Mouse (Mus musculus) kidney, adult 2 months (tissue): ENCODE data around the gene Dis3l2. TPM values are rescaled to one million over a fixed set of nuclear protein-coding genes. Genes with fewer than 3 reads are reported as not detected.

Source experiments
- DNase-seq: peaks from one replicate; pipeline ENCODE4 v3.0.0; 2021
- H3K27ac ChIP-seq: fragments of 200-500 bp; 2 replicates; pipeline ENCODE4 v1.5.1; 2012; ENCODE audit warnings: low read depth, low read length, control low read depth, inconsistent platforms; ENCODE audit not compliant: insufficient read depth
- H3K27me3 ChIP-seq: fragments of 200-500 bp; replicated peaks from 2 replicates; pipeline ENCODE4 v1.6.1; 2012; ENCODE audit warnings: mild to moderate bottlenecking, moderate library complexity, low read length, inconsistent platforms; ENCODE audit not compliant: control insufficient read depth, insufficient read depth
- H3K36me3 ChIP-seq: fragments of 200-500 bp; 2 replicates; pipeline ENCODE4 v1.6.1; 2012; ENCODE audit warnings: mild to moderate bottlenecking, moderate library complexity, low read length, inconsistent platforms; ENCODE audit not compliant: control insufficient read depth, insufficient read depth
- H3K4me1 ChIP-seq: fragments of 200-500 bp; 2 replicates; pipeline ENCODE4 v1.6.1; 2011; ENCODE audit warnings: low read length; ENCODE audit not compliant: control insufficient read depth, insufficient read depth
- H3K4me3 ChIP-seq: fragments of 200-500 bp; 2 replicates; pipeline ENCODE4 v1.5.1; 2011; ENCODE audit warnings: mild to moderate bottlenecking, low read depth, low read length, control low read depth; ENCODE audit not compliant: insufficient read depth
- CTCF ChIP-seq: fragments of 200-500 bp; conservative IDR thresholded peaks from 2 replicates; pipeline ENCODE4 v1.5.1; 2011; ENCODE audit warnings: low read depth, mild to moderate bottlenecking, control low read depth, low read length, moderate library complexity, mixed read lengths; ENCODE audit not compliant: insufficient read depth, insufficient read length
- POLR2A ChIP-seq: fragments of 200-500 bp; IDR thresholded peaks from one replicate; pipeline ENCODE4 v1.6.1; 2011; ENCODE audit warnings: low read depth, low read length, control low read depth
- WGBS: fragments of 180-500 bp; shearing (Covaris S2); methylation state at CpG from one replicate; pipeline ENCODE4 v1.1.7; 2018; 5-methylcytosine and 5-hydroxymethylcytosine counted together
- polyA plus RNA-seq: library from polyadenylated mRNA; depleted of rRNA; stranded (reverse); fragments of >200 nt; gene quantifications from 2 replicates; pipeline ENCODE4 v1.2.3, GENCODE M21; 2012

Gene Dis3l2
- polyA plus RNA-seq, 1 experiment: 15.7 TPM

DNA sequence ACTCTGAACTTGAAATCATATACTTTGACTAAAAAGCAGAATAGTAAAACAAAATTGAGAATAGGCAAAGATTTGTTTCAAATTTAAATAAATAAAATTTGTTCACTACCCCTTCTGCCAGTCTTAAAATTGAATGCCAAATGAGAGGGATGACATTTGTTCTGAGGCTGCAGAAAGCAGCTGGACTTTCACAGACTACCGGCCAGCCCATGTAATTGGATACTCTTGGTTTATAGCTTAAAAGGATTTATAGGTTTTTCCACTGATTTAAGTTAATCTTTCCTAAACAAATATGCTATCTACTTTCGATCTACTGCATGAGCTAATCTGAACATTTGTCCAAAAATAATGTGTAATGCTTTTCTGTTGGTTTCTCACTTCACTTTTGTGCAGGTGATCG, 50.7 kb downstream of the Dis3l2 start:
- Histone ChIP-seq H3K36me3 (no peaks in the 10 kb centered on the region; the same call in 1 of the 2 replicates), H3K27ac (no peak overlapping the region), H3K4me3 (no peak overlapping the region), H3K27me3 (no peaks in the 10 kb centered on the region), H3K4me1 (peaks cover 16% of the 10 kb centered on the region)
- 64% methylated on average over 3 of the region's 3 CpGs for WGBS
- no peak for DNase-seq
- TF ChIP-seq POLR2A (no peak), CTCF (no peak)

DNA sequence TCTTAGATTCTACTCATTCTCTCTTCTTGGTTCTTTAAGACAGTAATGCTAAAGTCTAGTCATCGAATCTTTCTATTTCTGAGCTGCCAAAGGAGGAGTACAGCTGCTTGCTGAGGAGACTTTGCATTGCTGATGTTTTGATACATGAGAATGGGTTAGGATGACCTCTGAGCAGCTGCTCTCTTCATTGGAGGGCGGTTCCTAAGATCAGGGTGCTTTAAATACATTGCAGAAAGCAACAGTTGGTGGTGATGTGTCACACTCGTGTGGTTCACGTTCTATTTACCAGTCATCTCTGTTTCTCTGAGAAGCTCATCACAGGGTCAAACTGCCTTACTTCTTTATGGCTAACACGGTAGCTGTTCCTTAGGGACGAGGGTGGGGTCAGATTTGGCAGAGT, 54.5 kb downstream of the Dis3l2 start:
- 40% methylated on average over 6 of the region's 6 CpGs for WGBS
- no peak overlapping the region for H3K27ac ChIP-seq
- H3K36me3 ChIP-seq: no peaks in the 10 kb centered on the region; the same call in 1 of the 2 replicates
- H3K4me3 ChIP-seq: no peak overlapping the region
- TF ChIP-seq CTCF (no peak), POLR2A (no peak)
- peaks cover 14% of the 10 kb centered on the region for H3K4me1 ChIP-seq
- H3K27me3 ChIP-seq: no peaks in the 10 kb centered on the region
- DNase-seq: no peak

DNA sequence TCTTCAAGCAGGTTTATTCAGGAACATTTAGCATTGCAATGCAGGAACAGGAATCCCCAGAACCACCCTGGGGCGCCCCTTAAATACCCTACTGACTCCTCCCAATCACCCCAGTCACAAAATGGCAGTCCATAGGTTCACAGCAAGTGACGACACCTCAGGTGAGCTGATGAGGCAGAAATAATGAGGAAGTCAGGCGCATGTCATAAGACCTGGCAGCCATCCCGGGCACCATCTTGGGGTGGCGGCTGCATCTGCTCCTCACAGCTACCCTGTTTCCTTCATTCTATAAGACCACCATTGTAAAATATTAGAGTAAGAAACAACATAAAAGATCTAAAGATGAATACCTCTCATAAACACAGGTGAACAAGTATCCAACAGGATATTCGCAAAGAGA, 58.6 kb downstream of the Dis3l2 start:
- H3K36me3 ChIP-seq: no peaks in the 10 kb centered on the region; the same call in 1 of the 2 replicates
- H3K27ac ChIP-seq: no peak overlapping the region
- peaks cover 9% of the 10 kb centered on the region for H3K4me1 ChIP-seq
- no peak for DNase-seq
- 97% methylated on average over 6 of the region's 6 CpGs for WGBS
- no peak overlapping the region for H3K4me3 ChIP-seq
- H3K27me3 ChIP-seq: no peaks in the 10 kb centered on the region
- no peak for TF ChIP-seq POLR2A
- TF ChIP-seq CTCF: no peak

DNA sequence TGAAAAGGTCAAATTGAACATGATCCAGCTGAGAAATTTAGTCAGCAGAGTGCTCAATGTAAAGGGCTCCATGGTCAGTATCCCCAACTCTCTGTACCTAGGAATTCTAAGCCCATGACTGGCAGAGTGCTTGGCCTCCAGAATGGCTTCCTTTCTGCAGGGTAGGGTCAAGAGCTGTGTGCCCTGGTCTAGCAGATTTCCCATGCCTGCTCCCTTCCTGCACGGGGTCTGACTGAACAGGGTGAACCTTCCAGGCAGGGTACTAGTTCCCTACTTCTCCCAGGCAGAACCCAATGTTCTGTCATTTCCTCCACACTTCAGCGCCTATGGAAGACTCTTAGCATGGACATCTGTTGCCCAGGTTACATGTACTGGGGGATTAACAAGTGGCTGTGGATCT, 97.6 kb downstream of the Dis3l2 start:
- WGBS: 87% methylated on average over 2 of the region's 2 CpGs
- Histone ChIP-seq H3K27me3 (no peaks in the 10 kb centered on the region), H3K4me3 (no peak overlapping the region), H3K36me3 (no peaks in the 10 kb centered on the region), H3K4me1 (no peaks in the 10 kb centered on the region), H3K27ac (no peak overlapping the region)
- TF ChIP-seq POLR2A: no peak
- no peak for TF ChIP-seq CTCF
- DNase-seq: no peak

DNA sequence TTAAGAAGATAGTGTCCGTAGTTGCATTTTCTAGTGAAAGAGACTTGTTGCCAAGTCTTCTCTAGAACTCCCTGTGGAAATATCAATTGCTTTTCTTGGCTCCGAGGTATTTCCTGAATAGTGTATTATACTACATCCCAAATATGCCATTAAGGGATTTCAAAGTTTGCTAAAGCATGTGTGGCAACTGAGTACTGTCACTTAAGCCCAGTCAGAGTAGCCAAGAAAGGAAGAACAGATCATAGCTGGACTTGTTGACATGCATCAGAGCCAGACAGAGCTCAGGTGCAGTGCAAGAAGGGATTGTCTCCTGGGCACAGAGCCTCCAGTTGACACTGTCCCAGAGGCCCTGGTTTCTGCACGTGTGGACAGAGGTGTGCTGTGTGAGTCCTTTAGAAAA, 108.1 kb downstream of the Dis3l2 start:
- Histone ChIP-seq H3K4me3 (no peak overlapping the region), H3K27ac (no peak overlapping the region), H3K27me3 (no peaks in the 10 kb centered on the region), H3K4me1 (no peaks in the 10 kb centered on the region), H3K36me3 (no peaks in the 10 kb centered on the region)
- whole genome bisulfite sequencing: 64% methylated on average over 3 of the region's 3 CpGs
- DNase-seq: no peak
- TF ChIP-seq POLR2A (no peak), CTCF (no peak)

DNA sequence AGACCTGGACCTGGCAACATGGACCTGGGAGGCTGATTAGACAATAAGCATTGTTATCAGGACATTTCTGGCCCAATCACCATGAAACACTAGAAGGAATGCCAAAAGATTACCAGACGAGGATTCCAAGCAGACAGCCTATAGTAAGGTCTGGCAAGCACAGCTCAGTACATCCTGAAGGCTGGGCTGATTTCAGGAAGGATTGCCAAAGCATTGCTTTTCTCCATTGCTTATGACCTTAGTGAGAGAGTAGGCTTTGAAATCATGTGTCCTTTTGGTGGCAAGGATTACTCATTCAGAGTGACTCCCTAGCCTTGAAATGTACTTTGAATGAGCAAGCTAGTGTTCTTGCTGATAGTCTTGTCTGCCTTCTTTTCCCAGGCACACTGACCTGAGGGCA, 118.7 kb downstream of the Dis3l2 start:
- H3K27me3 ChIP-seq: no peaks in the 10 kb centered on the region
- H3K27ac ChIP-seq: no peak overlapping the region
- TF ChIP-seq POLR2A (no peak), CTCF (no peak)
- DNase-seq: no peak
- H3K4me1 ChIP-seq: no peaks in the 10 kb centered on the region
- WGBS: 84% methylated on average over 1 of the region's 1 CpGs
- H3K36me3 ChIP-seq: no peaks in the 10 kb centered on the region
- no peak overlapping the region for H3K4me3 ChIP-seq

DNA sequence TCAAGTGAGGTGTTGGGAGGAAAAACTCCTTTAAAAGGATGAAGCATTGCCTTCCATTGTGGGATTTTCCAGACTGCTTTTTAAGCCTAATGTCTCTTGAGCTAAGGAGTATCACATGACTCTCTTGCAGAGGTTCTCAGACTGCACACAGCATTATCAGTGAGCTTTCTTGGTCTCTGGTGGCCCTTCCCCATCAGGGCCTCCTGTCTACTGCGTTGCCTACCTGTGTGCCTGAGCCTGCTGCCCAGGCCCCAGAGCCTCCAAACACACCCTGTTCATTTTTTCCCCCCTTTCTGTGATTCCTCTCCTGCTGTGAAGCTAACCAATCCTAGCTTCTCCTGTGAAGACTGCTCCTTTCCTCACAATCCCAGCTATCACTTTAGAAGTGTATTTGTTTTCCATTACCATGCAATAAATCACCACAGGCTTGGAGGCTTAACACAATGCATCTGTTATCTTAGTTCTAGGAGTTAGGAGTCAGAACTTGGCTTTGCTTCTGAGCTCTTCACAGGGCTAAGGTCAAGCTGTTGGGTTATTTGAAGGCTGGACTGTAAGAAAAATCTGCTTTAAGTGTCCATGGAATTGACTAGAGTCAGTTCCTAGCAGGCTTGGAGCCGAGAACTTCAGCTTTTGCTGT, 130.9 kb downstream of the Dis3l2 start:
- Histone ChIP-seq H3K27ac (no peak overlapping the region), H3K27me3 (no peaks in the 10 kb centered on the region), H3K36me3 (no peaks in the 10 kb centered on the region), H3K4me3 (no peak overlapping the region), H3K4me1 (no peaks in the 10 kb centered on the region)
- WGBS: 57% methylated on average over 2 of the region's 2 CpGs
- TF ChIP-seq CTCF (no peak), POLR2A (no peak)
- peak; percentile 21 for DNase-seq

DNA sequence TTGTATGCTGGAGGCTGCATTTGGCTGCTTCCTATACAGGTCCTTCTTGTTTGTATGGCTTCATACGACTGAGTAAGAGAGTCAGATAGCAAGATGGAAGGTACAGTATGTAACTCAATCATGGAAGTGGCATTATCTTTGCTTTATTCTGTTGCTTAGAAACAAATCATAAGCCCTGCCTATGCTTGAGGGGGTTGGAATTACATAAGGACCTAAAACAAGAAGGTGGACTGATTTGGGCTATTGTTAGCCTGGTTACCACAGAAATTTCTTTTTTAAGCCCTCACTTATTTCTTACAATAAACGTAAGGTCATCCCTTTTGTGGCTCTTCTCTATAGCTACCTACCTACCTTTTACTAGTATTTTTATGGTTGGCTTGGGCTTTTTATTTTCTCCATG, 131.4 kb downstream of the Dis3l2 start:
- H3K36me3 ChIP-seq: no peaks in the 10 kb centered on the region
- no peaks in the 10 kb centered on the region for H3K4me1 ChIP-seq
- no peaks in the 10 kb centered on the region for H3K27me3 ChIP-seq
- DNase-seq: no peak
- TF ChIP-seq POLR2A: no peak
- no peak overlapping the region for H3K4me3 ChIP-seq
- 57% methylated on average over 2 of the region's 2 CpGs for WGBS
- H3K27ac ChIP-seq: no peak overlapping the region
